Mouse (Mus musculus) myocyte (in vitro differentiated cells): Measurements from ENCODE around the gene Tubb5. TPM values are rescaled to one million over a fixed set of nuclear protein-coding genes. Genes with fewer than 3 reads are reported as not detected.
"Not testable (repeated sequence)": the region's sequence is repeated elsewhere in the genome, so short reads cannot be mapped to it uniquely, and the experiment has no call there.

Experiments
- H3K27me3 ChIP-seq: one replicate; pipeline ENCODE4 v1.6.1; 2011; ENCODE audit not compliant: control insufficient read depth, insufficient read depth, insufficient read length
- H3K36me3 ChIP-seq: one replicate; pipeline ENCODE4 v1.6.1; 2011; ENCODE audit not compliant: control insufficient read depth, insufficient read depth
- H3K4me2 ChIP-seq: one replicate; pipeline ENCODE4 v1.6.1; 2011; ENCODE audit warnings: low read depth, control low read depth
- H3K4me3 ChIP-seq: one replicate; pipeline ENCODE4 v1.5.1; 2011; ENCODE audit warnings: mild to moderate bottlenecking, control low read depth, moderate library complexity
- H3K79me2 ChIP-seq: one replicate; pipeline ENCODE4 v1.6.1; 2011; ENCODE audit not compliant: control insufficient read depth, insufficient read depth
- H3ac ChIP-seq: one replicate; pipeline ENCODE4 v1.6.1; 2011; ENCODE audit not compliant: control insufficient read depth, insufficient read length
- CEBPB ChIP-seq: IDR thresholded peaks from 2 replicates; pipeline ENCODE4 v1.6.1; 2011; ENCODE audit warnings: mild to moderate bottlenecking, moderate library complexity; ENCODE audit not compliant: poor library complexity, insufficient read depth, severe bottlenecking
- E2F4 ChIP-seq: IDR thresholded peaks from one replicate; pipeline ENCODE4 v1.6.1; 2011; ENCODE audit warnings: mild to moderate bottlenecking, control low read depth, moderate library complexity; ENCODE audit not compliant: insufficient read depth
- MAX ChIP-seq: IDR thresholded peaks from one replicate; pipeline ENCODE4 v1.6.1; 2011; ENCODE audit warnings: low read depth, mild to moderate bottlenecking, control low read depth
- MYOD1 ChIP-seq, 3 experiments: IDR thresholded peaks; one replicate each; pipeline ENCODE4 v1.6.1; 2011; ENCODE audit warnings: control low read depth in 2 of 3, low read depth in 2 of 3, mild to moderate bottlenecking in 2 of 3, moderate library complexity in 1 of 3; ENCODE audit not compliant: insufficient read length in 2 of 3, control insufficient read depth in 1 of 3
- MYOG ChIP-seq, 3 experiments: IDR thresholded peaks; one replicate each; pipeline ENCODE4 v1.6.1; 2011; ENCODE audit warnings: control low read depth in 2 of 3, low read depth in 2 of 3, mild to moderate bottlenecking in 2 of 3; ENCODE audit not compliant: insufficient read length in 2 of 3, control insufficient read depth in 1 of 3, insufficient read depth in 1 of 3
- POLR2A ChIP-seq: IDR thresholded peaks from one replicate; pipeline ENCODE4 v1.6.1; 2011; ENCODE audit warnings: low read depth, mild to moderate bottlenecking, control low read depth, moderate library complexity; ENCODE audit not compliant: insufficient read length
- POLR2AphosphoS2 ChIP-seq: IDR thresholded peaks from one replicate; pipeline ENCODE4 v1.6.1; 2011; ENCODE audit warnings: low read depth, control low read depth; ENCODE audit not compliant: insufficient read length
- REST ChIP-seq: IDR thresholded peaks from one replicate; pipeline ENCODE4 v1.6.1; 2011; ENCODE audit warnings: mild to moderate bottlenecking, control low read depth, moderate library complexity; ENCODE audit not compliant: insufficient read depth, insufficient read length
- SRF ChIP-seq: IDR thresholded peaks from one replicate; pipeline ENCODE4 v1.6.1; 2011; ENCODE audit warnings: low read depth; ENCODE audit not compliant: control insufficient read depth, insufficient read length
- TCF12 ChIP-seq: IDR thresholded peaks from one replicate; pipeline ENCODE4 v1.6.1; 2011; ENCODE audit warnings: mild to moderate bottlenecking, control low read depth; ENCODE audit not compliant: poor library complexity, insufficient read depth, severe bottlenecking
- TCF3 ChIP-seq: IDR thresholded peaks from one replicate; pipeline ENCODE4 v1.6.1; 2011; ENCODE audit warnings: low read depth, control low read depth; ENCODE audit not compliant: insufficient read length
- USF1 ChIP-seq: IDR thresholded peaks from one replicate; pipeline ENCODE4 v1.6.1; 2011; ENCODE audit warnings: low read depth, mild to moderate bottlenecking, control low read depth, moderate library complexity
- polyA plus RNA-seq: library from polyadenylated mRNA; unstranded; fragments of >200 nt; fragmentation: generic; extraction: Trizol; gene quantifications from one replicate; pipeline ENCODE4 v1.2.1, GENCODE M21; 2012; ENCODE audit warnings: missing spikeins

Tubb5 gene
- polyA plus RNA-seq, 1 experiment = 692 TPM

DNA sequence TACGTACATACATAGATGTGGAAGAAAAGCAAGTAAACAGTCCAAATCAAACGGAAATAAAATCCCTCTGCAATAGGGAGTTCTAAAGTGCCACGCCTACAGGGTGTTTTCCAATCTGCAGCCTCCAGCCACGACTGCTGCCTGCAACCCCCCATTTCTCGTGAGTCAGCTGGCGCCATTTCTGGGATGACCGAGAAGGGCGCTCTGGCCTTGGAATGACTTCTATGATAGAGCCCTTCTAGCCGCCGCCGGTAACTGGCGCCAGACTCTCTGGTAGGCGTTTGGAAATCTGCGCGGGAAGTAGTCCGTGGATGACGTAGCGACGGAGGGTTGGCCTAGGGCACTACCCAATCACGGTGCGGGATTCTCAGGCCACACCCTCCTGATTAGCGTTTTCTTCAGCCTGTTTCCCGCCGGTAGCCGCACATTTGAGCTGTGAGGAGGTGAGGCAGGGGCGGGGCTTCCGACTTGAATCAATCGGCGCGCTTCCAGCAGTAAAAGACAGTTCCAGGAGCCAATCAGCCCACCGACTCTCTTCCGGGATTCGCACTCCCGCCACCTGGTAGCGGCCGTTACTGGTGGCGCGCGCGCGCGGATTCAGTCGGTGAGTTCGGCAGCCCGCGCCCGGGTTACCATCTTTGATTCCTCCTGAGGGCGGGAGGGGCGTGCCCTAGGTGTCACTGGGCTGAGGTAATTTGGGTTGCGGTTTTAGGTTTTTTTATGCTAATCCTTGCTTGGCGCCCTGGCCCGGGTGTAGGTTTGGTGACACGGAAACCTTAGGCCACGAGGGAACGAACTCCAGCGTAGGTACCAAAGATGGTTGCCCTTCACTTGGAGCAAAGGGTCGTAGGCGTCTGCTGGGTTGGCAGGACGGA, 3.2 kb upstream of the Tubb5 start, which contains the start of gene Mdc1:
TSS of gene Mdc1 (plus strand) at position 440 of the 875 bp plus-strand sequence.
- H3K4me2 ChIP-seq = peak within 1 kb of the TSS; percentile 86
- H3ac ChIP-seq = no peak within 1 kb of the TSS
- TF ChIP-seq POLR2A (peak; percentile 53), MAX (no peak), TCF12 (no peak), CEBPB (peak; percentile 39; the same call in 1 of the 2 replicates), MYOG (IDR thresholded peaks at IDR 0.05; ENCODE audit: control insufficient read depth in 1 of 3, insufficient read depth in 1 of 3, insufficient read length in 2 of 3, low read depth in 2 of 3) (peak in 1 of 3 experiments; percentile 51), E2F4 (peak; percentile 94), SRF (peak; percentile 37), MYOD1 (IDR thresholded peaks at IDR 0.05; ENCODE audit: control insufficient read depth in 1 of 3, insufficient read length in 2 of 3, low read depth in 2 of 3) (peak in 2 of 3 experiments; percentile 21 to 49)

DNA sequence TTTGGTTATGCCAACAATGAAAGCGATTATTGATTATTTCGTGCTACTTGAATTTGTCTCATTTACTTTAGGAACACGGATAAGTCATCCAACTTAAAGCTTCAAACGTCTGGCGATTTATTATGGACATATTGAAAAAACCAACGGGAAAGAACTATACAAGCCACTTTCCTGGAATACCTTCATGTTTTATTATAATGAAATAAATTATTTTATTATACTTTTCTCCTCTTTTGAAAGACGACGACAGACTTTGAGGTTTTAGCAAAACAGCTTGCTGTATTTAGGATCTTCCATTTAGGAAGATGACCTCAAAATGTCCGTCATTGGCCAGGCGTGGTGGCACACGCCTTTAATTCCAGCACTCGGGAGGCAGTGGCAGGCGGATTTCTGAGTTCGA, 2.5 kb upstream of the Tubb5 start:
- Histone ChIP-seq H3K36me3 (peaks cover 18% of the 10 kb centered on the region), H3K4me3 (peak overlapping the region; percentile 64), H3K79me2 (peaks cover 42% of the 10 kb centered on the region), H3K4me2 (peak overlapping the region; percentile 61), H3K27me3 (no peaks in the 10 kb centered on the region), H3ac (no peak overlapping the region)
- TF ChIP-seq MYOG (IDR thresholded peaks at IDR 0.05; ENCODE audit: control insufficient read depth in 1 of 3, insufficient read depth in 1 of 3, insufficient read length in 2 of 3, low read depth in 2 of 3) (no peak), MYOD1 (IDR thresholded peaks at IDR 0.05; ENCODE audit: control insufficient read depth in 1 of 3, insufficient read length in 2 of 3, low read depth in 2 of 3) (no peak), MAX (no peak), SRF (no peak), CEBPB (no peak), REST (no peak), TCF3 (no peak), TCF12 (no peak), USF1 (no peak), E2F4 (no peak)

More for the DNA sequence above, 3.2 kb upstream of the Tubb5 start, which contains the start of gene Mdc1:
- no peaks in the 10 kb centered on the region for H3K27me3 ChIP-seq
- peak within 1 kb of the TSS; percentile 64 for H3K4me3 ChIP-seq
- peaks cover 35% of the 10 kb centered on the region for H3K79me2 ChIP-seq
- peaks cover 12% of the 10 kb centered on the region for H3K36me3 ChIP-seq

DNA sequence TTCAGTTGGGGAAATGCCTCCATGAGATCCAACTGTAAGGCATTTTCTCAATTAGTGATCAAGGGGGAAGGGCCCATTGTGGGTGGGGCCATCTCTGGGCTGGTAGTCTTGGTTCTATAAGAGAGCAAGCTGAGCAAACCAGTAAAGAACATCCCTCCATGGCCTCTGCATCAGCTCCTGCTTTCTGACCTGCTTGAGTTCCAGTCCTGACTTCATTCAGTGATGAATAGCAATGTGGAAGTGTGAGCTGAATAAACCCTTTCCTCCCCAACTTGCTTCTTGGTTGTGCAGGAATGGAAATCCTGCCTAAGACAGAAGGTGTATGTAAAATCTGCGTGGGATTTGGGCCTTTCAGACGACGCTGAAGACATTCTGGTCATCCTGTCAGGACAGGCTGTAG, 896 bp upstream of the Tubb5 start:
- H3K4me2 ChIP-seq = peak overlapping the region; percentile 79
- peak overlapping the region; percentile 96 for H3K4me3 ChIP-seq
- peaks cover 58% of the 10 kb centered on the region for H3K79me2 ChIP-seq

DNA sequence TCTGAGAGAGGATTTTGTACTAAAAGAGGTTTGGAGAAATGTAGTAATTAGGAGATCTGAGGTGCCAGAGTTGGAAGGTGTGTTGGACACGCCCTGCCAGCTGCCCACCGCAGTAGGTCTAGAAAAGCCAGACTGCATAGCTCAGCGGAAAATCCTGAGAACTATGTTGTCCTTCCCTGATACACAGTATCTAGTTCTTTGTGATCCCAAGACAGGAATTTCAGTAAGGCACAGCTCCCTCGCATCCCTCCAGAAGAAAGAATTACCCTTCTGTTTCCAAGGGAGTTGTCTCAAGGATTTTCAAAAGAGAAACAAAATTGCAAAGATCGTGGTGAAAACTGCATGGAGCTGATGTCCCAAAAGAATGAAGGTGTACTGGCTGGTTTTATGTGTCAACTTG, 464 bp upstream of the Tubb5 start:
- Histone ChIP-seq H3K79me2 (peaks cover 61% of the 10 kb centered on the region), H3K4me2 (peak overlapping the region; percentile 79), H3K27me3 (no peaks in the 10 kb centered on the region), H3ac (no peak overlapping the region), H3K36me3 (peaks cover 29% of the 10 kb centered on the region), H3K4me3 (peak overlapping the region; percentile 96)
- TF ChIP-seq MYOG (IDR thresholded peaks at IDR 0.05; ENCODE audit: control insufficient read depth in 1 of 3, insufficient read depth in 1 of 3, insufficient read length in 2 of 3, low read depth in 2 of 3) = peak in 1 of 3 experiments; percentile 36
- peak in 1 of 3 experiments; percentile 13 for TF ChIP-seq MYOD1 (IDR thresholded peaks at IDR 0.05; ENCODE audit: control insufficient read depth in 1 of 3, insufficient read length in 2 of 3, low read depth in 2 of 3)
- TF ChIP-seq REST = no peak
- no peak for TF ChIP-seq MAX
- TF ChIP-seq E2F4 = no peak
- no peak for TF ChIP-seq TCF12
- TF ChIP-seq TCF3 = no peak
- TF ChIP-seq SRF = no peak
- TF ChIP-seq POLR2A = no peak
- TF ChIP-seq USF1 = no peak

More for the DNA sequence above, 896 bp upstream of the Tubb5 start:
- H3K27me3 ChIP-seq, H3ac ChIP-seq: not testable (repeated sequence)
- H3K36me3 ChIP-seq = peaks cover 26% of the 10 kb centered on the region

DNA sequence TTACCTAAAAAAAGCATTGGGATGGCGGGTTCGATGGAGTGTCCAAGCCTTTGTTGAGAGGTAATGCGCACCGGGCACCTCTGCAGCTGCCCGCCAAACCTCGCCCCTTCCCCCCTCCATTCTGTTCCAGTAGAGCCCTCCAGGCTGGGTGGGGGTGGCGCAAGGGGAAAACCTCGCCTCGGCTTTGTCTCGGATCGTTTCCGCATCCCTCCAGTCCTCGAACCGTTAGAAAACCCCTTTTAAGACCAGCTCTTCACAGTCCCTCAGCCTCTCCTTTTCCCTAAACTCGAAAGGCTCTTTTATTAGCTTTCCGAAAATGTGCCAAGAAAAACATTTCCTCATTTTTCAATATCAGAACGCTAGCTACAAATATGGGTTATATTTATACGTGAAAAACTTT, 619 bp downstream of the Tubb5 start:
- peak overlapping the region; percentile 36 for H3K4me2 ChIP-seq
- no peaks in the 10 kb centered on the region for H3K27me3 ChIP-seq
- H3K79me2 ChIP-seq = peaks cover 53% of the 10 kb centered on the region
- TF ChIP-seq POLR2A (peak; percentile 15), MYOG (IDR thresholded peaks at IDR 0.05; ENCODE audit: control insufficient read depth in 1 of 3, insufficient read depth in 1 of 3, insufficient read length in 2 of 3, low read depth in 2 of 3) (no peak), MAX (no peak), SRF (no peak), E2F4 (no peak), CEBPB (no peak), POLR2AphosphoS2 (peak; percentile 68), REST (no peak), TCF3 (no peak), USF1 (no peak), MYOD1 (IDR thresholded peaks at IDR 0.05; ENCODE audit: control insufficient read depth in 1 of 3, insufficient read length in 2 of 3, low read depth in 2 of 3) (peak in 1 of 3 experiments; percentile 4)
- H3ac ChIP-seq = peak overlapping the region; percentile 32
- peak overlapping the region; percentile 96 for H3K4me3 ChIP-seq
- H3K36me3 ChIP-seq = peaks cover 30% of the 10 kb centered on the region
